Mouse (Mus musculus): ENCODE results near the gene Foxo3. TPM values are rescaled to one million over a fixed set of nuclear protein-coding genes. Genes with fewer than 3 reads are reported as not detected.

Foxo3 gene
- polyA plus RNA-seq, 1 experiment, result 76.6 TPM

GRCm38 (mm10) chr10:42238923-42239809 is 37.4 kb downstream of the Foxo3 start:
- 95% methylated on average over 15 of the region's 15 CpGs for WGBS
- no peak for DNase-seq
- no peaks in the 10 kb centered on the region for H3K36me3 ChIP-seq (ENCODE audit: control insufficient read depth, insufficient read depth, low read length)
- H3K27ac ChIP-seq (ENCODE audit: control insufficient read depth, insufficient read depth, low read length), result no peak overlapping the region
- no peaks in the 10 kb centered on the region for H3K27me3 ChIP-seq (ENCODE audit: control insufficient read depth, insufficient read depth, low read length)
- H3K4me3 ChIP-seq (ENCODE audit: control insufficient read depth, insufficient read depth, low read length), result no peak overlapping the region
- H3K4me1 ChIP-seq (replicated peaks; ENCODE audit: control insufficient read depth, insufficient read depth, low read length), result no peaks in the 10 kb centered on the region
- TF ChIP-seq POLR2A (IDR thresholded peaks at IDR 0.05; ENCODE audit: control insufficient read depth, extremely low read depth, insufficient read depth, low read length, poor library complexity), result no peak

DNA sequence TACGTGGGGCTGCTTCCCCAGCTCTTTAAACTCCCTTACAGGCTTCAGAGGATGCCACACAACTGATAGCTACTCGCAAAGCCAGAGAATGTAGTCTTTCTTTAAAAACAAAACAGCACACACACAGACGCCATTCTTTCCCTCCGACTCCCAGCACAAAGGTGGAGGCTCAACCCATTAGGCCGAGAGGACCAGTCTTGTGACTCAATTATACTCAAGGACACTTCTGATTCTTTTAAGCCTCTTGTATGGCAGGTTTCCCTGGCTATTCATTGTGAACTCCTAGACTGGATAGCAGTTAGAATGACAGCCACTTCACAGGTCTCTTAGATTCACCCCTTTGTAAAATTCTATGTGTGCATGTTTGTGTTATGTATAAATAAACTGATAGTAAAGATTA is 38.3 kb downstream of the Foxo3 start:
- Histone ChIP-seq H3K27ac (ENCODE audit: control insufficient read depth, insufficient read depth, low read length) (no peak overlapping the region), H3K27me3 (ENCODE audit: control insufficient read depth, insufficient read depth, low read length) (no peaks in the 10 kb centered on the region), H3K4me3 (ENCODE audit: control insufficient read depth, insufficient read depth, low read length) (no peak overlapping the region), H3K36me3 (ENCODE audit: control insufficient read depth, insufficient read depth, low read length) (no peaks in the 10 kb centered on the region), H3K4me1 (replicated peaks; ENCODE audit: control insufficient read depth, insufficient read depth, low read length) (no peaks in the 10 kb centered on the region)
- DNase-seq, result no peak
- TF ChIP-seq POLR2A (IDR thresholded peaks at IDR 0.05; ENCODE audit: control insufficient read depth, extremely low read depth, insufficient read depth, low read length, poor library complexity) (no peak), CTCF (IDR thresholded peaks at IDR 0.05; ENCODE audit: borderline replicate concordance, control insufficient read depth, extremely low read depth, insufficient read depth, low read length, poor library complexity) (no peak)
- WGBS, result 92% methylated on average over 5 of the region's 5 CpGs

- Histone ChIP-seq H3K36me3 (ENCODE audit: control insufficient read depth, insufficient read depth, low read length) (no peaks in the 10 kb centered on the region), H3K27ac (ENCODE audit: control insufficient read depth, insufficient read depth, low read length) (no peak overlapping the region), H3K27me3 (ENCODE audit: control insufficient read depth, insufficient read depth, low read length) (no peaks in the 10 kb centered on the region), H3K4me1 (replicated peaks; ENCODE audit: control insufficient read depth, insufficient read depth, low read length) (no peaks in the 10 kb centered on the region), H3K4me3 (ENCODE audit: control insufficient read depth, insufficient read depth, low read length) (no peak overlapping the region)
- no peak for DNase-seq
- no peak for TF ChIP-seq POLR2A (IDR thresholded peaks at IDR 0.05; ENCODE audit: control insufficient read depth, extremely low read depth, insufficient read depth, low read length, poor library complexity)
- TF ChIP-seq CTCF (IDR thresholded peaks at IDR 0.05; ENCODE audit: borderline replicate concordance, control insufficient read depth, extremely low read depth, insufficient read depth, low read length, poor library complexity), result no peak
- WGBS, result 93% methylated on average over 4 of the region's 4 CpGs
Observed at GRCm38 (mm10) chr10:42237556-42237955, 39.0 kb downstream of the Foxo3 start.

DNA sequence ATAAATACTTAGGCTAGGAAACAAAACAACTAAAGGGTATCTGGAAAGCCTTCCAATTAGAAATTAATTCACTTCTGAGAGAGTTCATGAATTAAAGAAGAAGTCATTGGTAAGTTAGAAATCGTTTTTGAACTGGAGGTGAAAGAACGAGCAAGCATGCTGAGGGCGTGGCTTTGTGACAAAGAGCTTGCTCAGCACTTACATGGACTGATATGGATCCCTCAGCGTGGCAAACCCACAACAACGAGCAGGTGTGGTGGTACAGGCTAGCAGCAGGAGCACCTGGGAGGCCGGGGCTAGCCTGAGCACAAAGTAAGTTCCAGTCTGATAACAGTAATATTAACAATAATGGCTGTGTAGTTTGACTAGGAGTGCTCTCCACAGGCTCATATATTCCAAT is 41.2 kb downstream of the Foxo3 start:
- no peaks in the 10 kb centered on the region for H3K36me3 ChIP-seq (ENCODE audit: control insufficient read depth, insufficient read depth, low read length)
- no peak for DNase-seq
- no peak overlapping the region for H3K4me3 ChIP-seq (ENCODE audit: control insufficient read depth, insufficient read depth, low read length)
- H3K27ac ChIP-seq (ENCODE audit: control insufficient read depth, insufficient read depth, low read length), result no peak overlapping the region
- H3K4me1 ChIP-seq (replicated peaks; ENCODE audit: control insufficient read depth, insufficient read depth, low read length), result no peaks in the 10 kb centered on the region
- H3K27me3 ChIP-seq (ENCODE audit: control insufficient read depth, insufficient read depth, low read length), result no peaks in the 10 kb centered on the region
- TF ChIP-seq CTCF (IDR thresholded peaks at IDR 0.05; ENCODE audit: borderline replicate concordance, control insufficient read depth, extremely low read depth, insufficient read depth, low read length, poor library complexity) (no peak), POLR2A (IDR thresholded peaks at IDR 0.05; ENCODE audit: control insufficient read depth, extremely low read depth, insufficient read depth, low read length, poor library complexity) (no peak)
- WGBS, result 66% methylated on average over 6 of the region's 6 CpGs

GRCm38 (mm10) chr10:42232977-42233376 is 43.6 kb downstream of the Foxo3 start:
- no peak overlapping the region for H3K27ac ChIP-seq (ENCODE audit: control insufficient read depth, insufficient read depth, low read length)
- TF ChIP-seq CTCF (IDR thresholded peaks at IDR 0.05; ENCODE audit: borderline replicate concordance, control insufficient read depth, extremely low read depth, insufficient read depth, low read length, poor library complexity), result no peak
- no peak for TF ChIP-seq POLR2A (IDR thresholded peaks at IDR 0.05; ENCODE audit: control insufficient read depth, extremely low read depth, insufficient read depth, low read length, poor library complexity)
- WGBS, result 94% methylated on average over 11 of the region's 11 CpGs
- no peak for DNase-seq
- H3K36me3 ChIP-seq (ENCODE audit: control insufficient read depth, insufficient read depth, low read length), result no peaks in the 10 kb centered on the region
- no peaks in the 10 kb centered on the region for H3K27me3 ChIP-seq (ENCODE audit: control insufficient read depth, insufficient read depth, low read length)
- peaks cover 11% of the 10 kb centered on the region for H3K4me1 ChIP-seq (replicated peaks; ENCODE audit: control insufficient read depth, insufficient read depth, low read length)
- no peak overlapping the region for H3K4me3 ChIP-seq (ENCODE audit: control insufficient read depth, insufficient read depth, low read length)

- Histone ChIP-seq H3K4me1 (replicated peaks; ENCODE audit: control insufficient read depth, insufficient read depth, low read length) (peaks cover 19% of the 10 kb centered on the region), H3K36me3 (ENCODE audit: control insufficient read depth, insufficient read depth, low read length) (no peaks in the 10 kb centered on the region), H3K27me3 (ENCODE audit: control insufficient read depth, insufficient read depth, low read length) (no peaks in the 10 kb centered on the region), H3K27ac (ENCODE audit: control insufficient read depth, insufficient read depth, low read length) (no peak overlapping the region), H3K4me3 (ENCODE audit: control insufficient read depth, insufficient read depth, low read length) (no peak overlapping the region)
- no peak for DNase-seq
- no peak for TF ChIP-seq POLR2A (IDR thresholded peaks at IDR 0.05; ENCODE audit: control insufficient read depth, extremely low read depth, insufficient read depth, low read length, poor library complexity)
- no peak for TF ChIP-seq CTCF (IDR thresholded peaks at IDR 0.05; ENCODE audit: borderline replicate concordance, control insufficient read depth, extremely low read depth, insufficient read depth, low read length, poor library complexity)
- 96% methylated on average over 8 of the region's 8 CpGs for WGBS
Observed at GRCm38 (mm10) chr10:42231847-42232246, 44.7 kb downstream of the Foxo3 start.
